Mouse (Mus musculus): ENCODE data around the gene Plek. TPM values are rescaled to one million over a fixed set of nuclear protein-coding genes. Genes with fewer than 3 reads are reported as not detected.

Plek gene
- total and polyA plus RNA-seq, 3 experiments: 2.0 to 8.7 (median 5.3) TPM

DNA sequence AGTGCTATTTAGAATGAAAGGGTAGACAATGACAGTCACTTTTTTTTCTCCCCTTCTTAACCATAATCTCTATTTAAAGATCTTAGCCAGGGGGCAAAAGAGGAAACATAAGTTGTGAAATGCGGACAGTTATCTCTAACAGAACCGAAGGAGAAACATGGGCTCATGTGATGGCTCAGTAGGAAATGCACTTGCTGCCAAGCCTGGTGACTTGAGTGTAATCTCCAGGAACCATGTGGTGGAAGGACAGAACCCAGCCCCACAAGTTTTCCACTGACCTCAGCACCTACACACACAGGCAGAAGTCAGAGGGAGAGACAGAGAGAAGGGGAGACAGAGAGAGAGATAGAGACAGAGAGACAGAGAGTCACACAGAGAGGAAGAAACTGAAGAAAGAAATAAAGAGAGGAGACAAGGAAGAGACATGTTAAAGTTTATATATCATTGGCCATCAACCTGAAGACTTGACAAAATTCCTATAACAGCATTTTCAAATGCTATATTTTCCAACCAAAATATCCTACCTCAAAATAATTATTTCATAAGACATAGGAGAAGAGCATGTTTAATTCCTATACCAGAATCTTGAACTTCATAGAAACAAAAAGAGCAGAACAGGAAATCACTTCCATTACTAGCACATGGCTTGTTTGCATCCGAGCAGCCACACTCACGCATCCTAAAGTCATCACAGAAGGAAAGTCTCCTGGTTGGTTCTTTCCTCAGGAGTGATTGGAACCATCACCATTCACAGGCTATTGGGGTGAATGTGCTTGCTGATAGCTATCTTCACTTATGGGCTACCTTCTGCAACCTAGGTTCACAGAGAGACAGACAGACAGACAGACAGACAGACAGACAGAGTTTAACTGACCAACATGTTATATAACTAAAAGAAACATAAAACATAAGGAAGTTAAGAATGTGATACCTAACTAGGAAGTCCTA, 47.0 kb downstream of the Plek start:
- no peaks in the 10 kb centered on the region for H3K79me2 ChIP-seq (replicated peaks; ENCODE audit: control insufficient read depth, insufficient read depth, low read length)
- TF ChIP-seq POLR2A (IDR thresholded peaks at IDR 0.05; ENCODE audit: insufficient read depth, low read depth, low read length): no peak
- 0 out of 2 replicates have a peak, but pooled peaks have one; percentile 42 for TF ChIP-seq EP300 (IDR thresholded peaks at IDR 0.05; ENCODE audit: insufficient read depth, low read depth, low read length)
- TF ChIP-seq CTCF (IDR thresholded peaks at IDR 0.05): no peak
- no peak overlapping the region for H3K9ac ChIP-seq (ENCODE audit: low read depth, low read length)
- H3K4me3 ChIP-seq: no peak overlapping the region
- DNase-seq: peak in 1 of 2 experiments; percentile 59
- no peaks in the 10 kb centered on the region for H3K36me3 ChIP-seq (ENCODE audit: control insufficient read depth, insufficient read depth, low read length)
- no peak overlapping the region for H3K27ac ChIP-seq
- no peaks in the 10 kb centered on the region for H3K4me1 ChIP-seq (ENCODE audit: control insufficient read depth, insufficient read depth, low read length)
- WGBS: 45% methylated on average over 4 of the region's 4 CpGs
- intact Hi-C loops (cut with DNase I): no loop called here
- H3K27me3 ChIP-seq (ENCODE audit: control insufficient read depth, insufficient read depth, low read length): no peaks in the 10 kb centered on the region

- no peaks in the 10 kb centered on the region for H3K79me2 ChIP-seq (replicated peaks; ENCODE audit: control insufficient read depth, insufficient read depth, low read length)
- 60% methylated on average over 3 of the region's 3 CpGs for WGBS
- no peak overlapping the region for H3K4me3 ChIP-seq
- H3K36me3 ChIP-seq (ENCODE audit: control insufficient read depth, insufficient read depth, low read length): no peaks in the 10 kb centered on the region
- no peaks in the 10 kb centered on the region for H3K27me3 ChIP-seq (ENCODE audit: control insufficient read depth, insufficient read depth, low read length)
- no peak for DNase-seq
- no peak for TF ChIP-seq CTCF (IDR thresholded peaks at IDR 0.05)
- TF ChIP-seq POLR2A (IDR thresholded peaks at IDR 0.05; ENCODE audit: insufficient read depth, low read depth, low read length): no peak
- no peak for TF ChIP-seq EP300 (IDR thresholded peaks at IDR 0.05; ENCODE audit: insufficient read depth, low read depth, low read length)
- H3K4me1 ChIP-seq (ENCODE audit: control insufficient read depth, insufficient read depth, low read length): no peaks in the 10 kb centered on the region
- intact Hi-C loops (cut with DNase I): no loop called here
- H3K27ac ChIP-seq: no peak overlapping the region
- H3K9ac ChIP-seq (ENCODE audit: low read depth, low read length): no peak overlapping the region
Measured at GRCm38 (mm10) chr11:17003757-17004156, 48.4 kb downstream of the Plek start.

DNA sequence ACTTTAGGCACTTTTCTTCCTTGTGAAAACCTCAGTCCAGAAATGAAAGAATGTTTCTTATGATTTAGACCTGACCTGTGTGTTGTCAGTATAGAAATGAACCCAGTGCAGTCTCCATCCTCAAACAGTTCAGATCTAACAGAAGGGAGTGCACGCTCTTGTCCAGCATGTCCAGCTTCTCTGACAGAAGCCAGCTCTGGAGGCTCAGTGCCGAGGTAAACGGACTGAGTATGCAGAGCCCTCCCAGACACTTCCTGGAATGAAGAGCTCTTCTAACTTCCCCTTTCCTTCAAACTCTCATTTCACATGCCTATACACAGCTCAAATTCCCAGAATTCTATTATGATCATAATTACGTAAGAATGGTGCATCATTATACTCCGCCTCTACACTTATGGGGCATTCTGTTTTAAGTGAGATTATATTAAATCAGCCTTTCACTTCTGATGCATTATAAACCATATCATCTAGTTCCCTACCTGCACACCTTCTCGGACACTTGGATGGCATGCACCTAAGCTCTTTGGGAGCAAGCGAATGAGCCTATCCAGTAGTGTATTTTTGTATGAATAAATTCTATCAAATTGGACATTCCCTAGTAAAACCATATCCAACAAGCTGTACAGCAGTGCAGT, 49.3 kb downstream of the Plek start:
- Histone ChIP-seq H3K27me3 (ENCODE audit: control insufficient read depth, insufficient read depth, low read length) (no peaks in the 10 kb centered on the region), H3K4me1 (ENCODE audit: control insufficient read depth, insufficient read depth, low read length) (no peaks in the 10 kb centered on the region), H3K9ac (ENCODE audit: low read depth, low read length) (no peak overlapping the region), H3K27ac (no peak overlapping the region), H3K36me3 (ENCODE audit: control insufficient read depth, insufficient read depth, low read length) (no peaks in the 10 kb centered on the region), H3K79me2 (replicated peaks; ENCODE audit: control insufficient read depth, insufficient read depth, low read length) (no peaks in the 10 kb centered on the region), H3K4me3 (no peak overlapping the region)
- peak in 1 of 2 experiments; percentile 17 for DNase-seq
- intact Hi-C loops (cut with DNase I): no loop called here
- WGBS: 66% methylated on average over 7 of the region's 7 CpGs
- no peak for TF ChIP-seq POLR2A (IDR thresholded peaks at IDR 0.05; ENCODE audit: insufficient read depth, low read depth, low read length)
- TF ChIP-seq CTCF (IDR thresholded peaks at IDR 0.05): no peak
- TF ChIP-seq EP300 (IDR thresholded peaks at IDR 0.05; ENCODE audit: insufficient read depth, low read depth, low read length): no peak

DNA sequence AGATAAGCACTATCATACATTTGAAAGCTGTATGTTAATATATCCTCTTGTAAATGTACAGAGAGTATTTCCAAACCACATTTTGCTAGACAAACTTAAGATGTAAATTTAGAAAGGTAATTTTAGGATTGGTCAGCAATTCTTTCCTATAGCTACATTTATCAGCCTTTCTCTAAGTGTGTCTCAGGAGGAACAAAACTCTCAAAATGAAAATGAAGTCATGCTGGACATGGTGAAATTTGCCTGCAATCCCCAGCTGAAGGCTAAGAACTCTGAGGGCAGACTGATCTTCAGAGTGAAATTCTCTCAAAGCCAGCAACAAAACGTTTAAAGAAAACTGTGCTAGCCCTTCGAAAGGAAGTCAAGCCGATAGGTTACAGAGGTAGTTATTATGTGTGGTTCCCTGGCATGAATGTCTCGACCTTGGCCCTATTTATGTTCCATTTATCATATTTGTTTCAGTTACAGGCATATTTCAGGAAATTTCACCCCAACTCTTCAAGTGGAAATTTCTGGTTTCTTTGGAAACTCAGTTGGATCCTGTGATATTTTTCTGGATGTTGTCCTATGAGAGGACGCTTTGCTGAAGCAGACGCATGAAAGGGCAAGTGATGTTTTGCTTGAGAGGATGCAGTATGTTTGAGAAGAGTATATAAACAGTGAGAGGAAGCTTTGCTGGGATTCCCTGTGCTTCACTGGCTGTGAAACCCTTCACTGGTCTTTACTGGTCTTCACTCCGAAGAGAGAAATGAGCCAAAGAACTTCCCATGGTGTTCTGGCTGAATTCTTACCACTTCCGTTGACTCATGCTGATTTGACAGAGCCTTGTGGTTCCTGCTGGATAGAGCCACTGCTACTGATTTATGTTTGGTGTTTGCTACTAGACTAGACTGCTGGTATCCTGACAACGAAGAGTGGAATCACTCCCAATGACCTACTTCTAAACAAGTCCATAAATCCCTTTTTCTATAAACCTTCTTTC, 51.5 kb downstream of the Plek start:
- H3K27me3 ChIP-seq (ENCODE audit: control insufficient read depth, insufficient read depth, low read length): no peaks in the 10 kb centered on the region
- no peak for DNase-seq
- H3K4me3 ChIP-seq: no peak overlapping the region
- no peak overlapping the region for H3K9ac ChIP-seq (ENCODE audit: low read depth, low read length)
- TF ChIP-seq EP300 (IDR thresholded peaks at IDR 0.05; ENCODE audit: insufficient read depth, low read depth, low read length) (no peak), POLR2A (IDR thresholded peaks at IDR 0.05; ENCODE audit: insufficient read depth, low read depth, low read length) (no peak), CTCF (IDR thresholded peaks at IDR 0.05) (no peak)
- no peaks in the 10 kb centered on the region for H3K36me3 ChIP-seq (ENCODE audit: control insufficient read depth, insufficient read depth, low read length)
- no peaks in the 10 kb centered on the region for H3K79me2 ChIP-seq (replicated peaks; ENCODE audit: control insufficient read depth, insufficient read depth, low read length)
- intact Hi-C loops (cut with DNase I): no loop called here
- no peaks in the 10 kb centered on the region for H3K4me1 ChIP-seq (ENCODE audit: control insufficient read depth, insufficient read depth, low read length)
- WGBS: 64% methylated on average over 9 of the region's 9 CpGs
- no peak overlapping the region for H3K27ac ChIP-seq

- Histone ChIP-seq H3K27me3 (ENCODE audit: control insufficient read depth, insufficient read depth, low read length) (no peaks in the 10 kb centered on the region), H3K4me3 (no peak overlapping the region), H3K79me2 (replicated peaks; ENCODE audit: control insufficient read depth, insufficient read depth, low read length) (no peaks in the 10 kb centered on the region), H3K36me3 (ENCODE audit: control insufficient read depth, insufficient read depth, low read length) (no peaks in the 10 kb centered on the region), H3K9ac (ENCODE audit: low read depth, low read length) (no peak overlapping the region), H3K27ac (no peak overlapping the region), H3K4me1 (ENCODE audit: control insufficient read depth, insufficient read depth, low read length) (no peaks in the 10 kb centered on the region)
- intact Hi-C loops (cut with DNase I): no loop called here
- TF ChIP-seq CTCF (IDR thresholded peaks at IDR 0.05) (no peak), POLR2A (IDR thresholded peaks at IDR 0.05; ENCODE audit: insufficient read depth, low read depth, low read length) (no peak), EP300 (IDR thresholded peaks at IDR 0.05; ENCODE audit: insufficient read depth, low read depth, low read length) (no peak)
- no peak for DNase-seq
Measured at GRCm38 (mm10) chr11:16999933-17000332, 52.2 kb downstream of the Plek start.
